Mouse (Mus musculus) thymus, adult 2 months (tissue): ENCODE data around the gene Abcc9.

Experiments used
- CTCF ChIP-seq: fragments of 200-500 bp; IDR thresholded peaks from 2 replicates; pipeline ENCODE4 v1.5.1; 2012; ENCODE audit warnings: mild to moderate bottlenecking, control low read depth, low read length, moderate library complexity, borderline replicate concordance; ENCODE audit not compliant: control insufficient read depth, poor library complexity, insufficient read depth; ENCODE audit errors: extremely low read depth
- POLR2A ChIP-seq: fragments of 200-500 bp; IDR thresholded peaks from 2 replicates; pipeline ENCODE4 v1.6.1; 2012; ENCODE audit warnings: mild to moderate bottlenecking, low read length, control low read depth, moderate library complexity; ENCODE audit not compliant: control insufficient read depth, poor library complexity, insufficient read depth; ENCODE audit errors: extremely low read depth

- TF ChIP-seq CTCF = no peak
- TF ChIP-seq POLR2A = no peak
Measured at GRCm38 (mm10) chr6:142572876-142573275, 129.2 kb downstream of the Abcc9 start.
